Mouse (Mus musculus): ENCODE results near the gene Brpf1.

DNA sequence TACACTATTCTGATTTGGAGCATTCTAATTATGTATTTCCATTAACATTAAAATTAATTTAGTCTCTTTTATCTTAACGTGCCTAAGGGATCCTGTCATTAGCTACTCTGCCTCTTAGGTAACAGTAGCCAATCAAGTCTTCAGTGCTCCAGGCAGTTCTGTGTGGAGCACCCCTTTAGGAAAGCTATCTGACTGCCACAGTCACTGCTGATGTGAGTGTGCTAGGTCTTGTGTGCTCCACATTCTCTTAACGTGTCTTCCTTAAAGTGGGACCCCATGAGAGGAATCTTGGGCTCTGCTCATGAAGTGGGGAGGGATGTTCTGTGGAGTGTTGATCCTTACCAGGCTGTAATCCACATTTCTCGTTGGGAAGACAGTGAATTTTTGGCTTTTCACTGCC, 34.6 kb upstream of the Brpf1 start:
- TF ChIP-seq CTCF (IDR thresholded peaks at IDR 0.05; ENCODE audit: low read depth) (no peak), EP300 (optimal IDR thresholded peaks at IDR 0.05) (no peak)
